Mouse (Mus musculus): Measurements from ENCODE around the gene Trmt61a.

Gene Trmt61a

GRCm38 (mm10) chr12:111672581-111672980 is 5.3 kb upstream of the Trmt61a start:
- in situ Hi-C loops (cut with MboI): no loop called here

- in situ Hi-C loops (cut with MboI): no loop called here
These were observed 2.9 kb upstream of the Trmt61a start for GRCm38 (mm10) chr12:111674850-111675486.

- in situ Hi-C loops (cut with MboI): no loop called here
These were observed 1.9 kb upstream of the Trmt61a start for GRCm38 (mm10) chr12:111675797-111676580.

GRCm38 (mm10) chr12:111677421-111677820 is 484 bp upstream of the Trmt61a start:
- in situ Hi-C loops (cut with MboI): no loop called here

GRCm38 (mm10) chr12:111678670-111678933 is 697 bp downstream of the Trmt61a start:
- in situ Hi-C loops (cut with MboI): no loop called here

- in situ Hi-C loops (cut with MboI): no loop called here
These were observed 1.1 kb downstream of the Trmt61a start for GRCm38 (mm10) chr12:111678997-111679396.

GRCm38 (mm10) chr12:111680661-111681060 is 2.8 kb downstream of the Trmt61a start:
- in situ Hi-C loops (cut with MboI): no loop called here

GRCm38 (mm10) chr12:111681305-111681704 is 3.4 kb downstream of the Trmt61a start:
- in situ Hi-C loops (cut with MboI): no loop called here

- in situ Hi-C loops (cut with MboI): no loop called here
These were observed 4.1 kb downstream of the Trmt61a start for GRCm38 (mm10) chr12:111682003-111682402.

- in situ Hi-C loops (cut with MboI): no loop called here
These were observed 4.9 kb downstream of the Trmt61a start for GRCm38 (mm10) chr12:111682806-111683205.

- in situ Hi-C loops (cut with MboI): no loop called here
These were observed 8.5 kb downstream of the Trmt61a start for GRCm38 (mm10) chr12:111686390-111686789.

- in situ Hi-C loops (cut with MboI): no loop called here
These were observed 9.6 kb downstream of the Trmt61a start for GRCm38 (mm10) chr12:111687350-111688068.

- in situ Hi-C loops (cut with MboI): no loop called here
These were observed 10.1 kb downstream of the Trmt61a start for GRCm38 (mm10) chr12:111688069-111688428.

- in situ Hi-C loops (cut with MboI): no loop called here
These were observed 11.5 kb downstream of the Trmt61a start for GRCm38 (mm10) chr12:111689426-111689825.

GRCm38 (mm10) chr12:111691346-111691872 is 13.5 kb downstream of the Trmt61a start:
- in situ Hi-C loops (cut with MboI): no loop called here

- in situ Hi-C loops (cut with MboI): no loop called here
These were observed 15.0 kb downstream of the Trmt61a start for GRCm38 (mm10) chr12:111692899-111693298.

- in situ Hi-C loops (cut with MboI): no loop called here
These were observed 15.7 kb downstream of the Trmt61a start for GRCm38 (mm10) chr12:111693341-111694270.

GRCm38 (mm10) chr12:111694271-111694781 is 16.4 kb downstream of the Trmt61a start:
- in situ Hi-C loops (cut with MboI): no loop called here

GRCm38 (mm10) chr12:111694880-111695804 is 17.2 kb downstream of the Trmt61a start:
- in situ Hi-C loops (cut with MboI): no loop called here

- in situ Hi-C loops (cut with MboI): no loop called here
These were observed 18.3 kb downstream of the Trmt61a start for GRCm38 (mm10) chr12:111696239-111696638.
